Mouse (Mus musculus) left cerebral cortex, postnatal 10 days (tissue): Measurements from ENCODE around the gene Eif5a. TPM values are rescaled to one million over a fixed set of nuclear protein-coding genes. Genes with fewer than 3 reads are reported as not detected.
"Not testable (repeated sequence)": the region's sequence is repeated elsewhere in the genome, so short reads cannot be mapped to it uniquely, and the experiment has no call there.

Experiments used
- DNase-seq, 2 experiments: peaks; one replicate each; pipeline ENCODE4 v3.0.0; 2021 to 2022; ENCODE audit warnings: low spot score in 2 of 2, mixed read lengths in 1 of 2; ENCODE audit errors: extremely low spot score in 1 of 2
- intact Hi-C: fragments of 180-260 bp; cut with DNase I; formaldehyde crosslinking; loops from one replicate; pipeline ENCODE4 v1.15.1; 2025
- total RNA-seq, 2 experiments: library from RNA; stranded (reverse); gene quantifications; 2 replicates each; pipeline ENCODE4 v1.2.3; 2021

Eif5a gene
- total RNA-seq, 2 experiments from 2014 or later = 525 to 535 TPM

DNA sequence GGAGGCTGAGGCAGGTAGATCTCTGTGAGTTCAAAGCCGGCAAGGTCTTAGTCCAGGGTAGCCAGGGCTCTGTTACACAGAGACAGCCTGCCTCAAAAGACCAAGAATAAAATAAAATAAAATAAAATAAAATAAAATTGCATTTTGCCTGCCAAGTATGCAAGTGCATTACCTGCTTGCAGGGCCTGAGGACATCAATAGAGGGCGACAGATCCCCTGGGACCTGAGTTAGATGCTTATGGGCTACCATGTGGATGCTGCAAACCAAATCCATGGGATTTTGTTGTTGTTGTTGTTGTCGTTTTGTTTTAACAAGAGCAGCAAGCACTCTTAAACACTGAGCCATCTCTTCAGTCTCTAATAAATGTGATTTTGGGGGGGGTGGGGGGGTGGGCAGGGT is 10.5 kb upstream of the Eif5a start:
- DNase-seq = no peak
- intact Hi-C loops = loop anchor here (10.0 kb wide), 1 partner anchor 283 kb away; the partner anchor contains the start of gene Slc16a11

- DNase-seq = no peak
- intact Hi-C loops = loop anchor here (10.0 kb wide), 1 partner anchor 283 kb away; the partner anchor contains the start of gene Slc16a11
Observed at GRCm38 (mm10) chr11:69931769-69932168, 10.0 kb upstream of the Eif5a start.

- intact Hi-C loops = loop anchor here (10.0 kb wide), 1 partner anchor 284 kb away; the partner anchor contains the start of gene Slc16a11
- no peak for DNase-seq
Observed at GRCm38 (mm10) chr11:69930967-69931537, 9.3 kb upstream of the Eif5a start.

DNA sequence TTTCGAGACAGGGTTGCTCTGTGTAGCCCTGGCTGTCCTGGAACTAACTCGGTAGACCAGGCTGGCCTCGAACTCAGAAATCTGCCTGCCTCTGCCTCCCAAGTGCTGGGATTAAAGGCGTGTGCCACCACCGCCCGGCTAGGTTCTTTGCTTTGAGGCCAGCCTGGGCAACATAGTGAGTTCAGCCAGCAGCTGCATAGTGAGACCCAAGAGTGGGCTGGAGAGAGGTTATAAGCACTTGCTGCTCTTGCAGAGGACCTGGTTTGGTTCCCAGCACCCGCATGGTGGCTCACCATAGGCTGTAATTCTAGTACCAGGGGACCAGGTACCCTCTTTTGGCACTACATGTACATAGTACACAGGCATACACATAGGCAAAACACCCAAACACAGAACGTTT is 8.4 kb upstream of the Eif5a start:
- intact Hi-C loops = loop anchor here (10.0 kb wide), 1 partner anchor 285 kb away; the partner anchor contains the start of gene Slc16a11
- not testable (repeated sequence) for DNase-seq

GRCm38 (mm10) chr11:69929712-69930111 is 8.0 kb upstream of the Eif5a start:
- intact Hi-C loops = loop anchor here (10.0 kb wide), 1 partner anchor 285 kb away; the partner anchor contains the start of gene Slc16a11
- no peak for DNase-seq

DNA sequence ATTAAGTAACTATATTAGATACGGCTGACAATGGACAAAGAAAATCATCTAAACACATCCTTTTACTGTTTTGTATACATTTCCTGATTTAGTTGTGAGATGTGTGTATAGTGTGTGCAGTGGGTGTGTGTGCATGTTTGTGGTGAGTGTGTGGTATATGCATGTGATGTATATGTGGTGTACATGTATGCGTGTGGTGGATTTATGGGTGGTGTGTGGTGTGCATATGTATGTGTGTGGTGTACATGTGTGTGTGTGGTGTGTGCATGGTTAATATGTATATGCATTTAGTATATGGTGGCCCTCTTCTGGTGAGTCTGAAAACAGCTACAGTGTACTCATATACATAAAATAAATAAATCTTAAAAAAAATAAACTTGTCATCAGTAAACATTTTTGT is 5.7 kb upstream of the Eif5a start:
- DNase-seq = no peak
- intact Hi-C loops = no loop called here

DNA sequence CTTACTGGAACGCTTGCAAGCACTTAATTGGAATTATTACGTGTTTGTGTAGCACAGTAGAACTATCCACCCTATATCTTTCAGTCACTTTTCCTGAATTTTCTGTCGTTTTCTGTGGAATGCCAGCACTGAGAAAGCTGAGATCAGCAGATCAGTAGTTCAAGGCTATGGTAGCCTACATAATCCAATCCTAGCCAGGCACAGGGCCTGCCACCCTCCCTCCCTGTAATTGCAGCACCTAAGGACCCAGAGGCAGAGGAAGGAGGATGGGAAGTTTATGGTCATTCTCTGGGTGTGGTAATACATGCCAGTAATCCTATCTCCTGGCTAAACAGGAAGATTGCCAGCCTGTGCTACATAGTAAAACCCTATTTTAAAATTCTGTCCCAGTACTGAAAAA is 1.0 kb upstream of the Eif5a start:
- intact Hi-C loops = no loop called here
- DNase-seq = no peak

- intact Hi-C loops = no loop called here
Observed at GRCm38 (mm10) chr11:69922012-69922756, 426 bp upstream of the Eif5a start.

GRCm38 (mm10) chr11:69920266-69921031 is 1.3 kb downstream of the Eif5a start:
- peak in 1 of 2 experiments; percentile 83 for DNase-seq
- intact Hi-C loops = no loop called here

More at GRCm38 (mm10) chr11:69922012-69922756, 426 bp upstream of the Eif5a start:
- no peak for DNase-seq

DNA sequence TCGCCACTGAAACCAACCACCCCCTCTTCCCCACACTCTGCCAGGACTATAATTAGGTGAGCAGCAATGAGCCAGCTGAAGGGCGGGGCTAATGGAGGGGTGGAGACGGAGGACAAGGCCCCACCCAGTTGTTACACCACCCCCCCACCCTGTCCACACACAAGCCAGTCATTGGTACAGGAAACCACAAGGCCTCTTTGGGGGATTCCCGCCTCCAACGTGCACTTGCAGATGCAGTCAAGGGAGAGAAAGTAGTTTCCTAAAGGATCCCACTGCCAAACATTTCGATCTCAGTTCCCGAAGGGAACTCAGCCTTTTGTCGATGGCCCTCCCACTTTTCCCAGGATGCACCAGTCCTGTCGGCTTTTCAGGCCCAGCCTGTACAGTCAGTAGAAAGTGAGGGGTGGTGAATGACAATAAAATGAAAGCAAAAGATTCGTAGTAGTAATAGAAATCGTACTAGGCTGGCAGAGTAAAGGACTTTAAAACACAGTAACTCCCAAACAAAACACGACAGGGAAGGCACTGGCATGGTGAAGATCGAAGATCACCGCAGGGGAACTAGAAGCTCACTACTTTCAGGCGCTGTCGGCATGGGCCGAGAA is 2.0 kb downstream of the Eif5a start:
- intact Hi-C loops = no loop called here
- peak in 1 of 2 experiments; percentile 84 for DNase-seq

GRCm38 (mm10) chr11:69919053-69919452 is 2.7 kb downstream of the Eif5a start:
- DNase-seq = no peak
- intact Hi-C loops = no loop called here

DNA sequence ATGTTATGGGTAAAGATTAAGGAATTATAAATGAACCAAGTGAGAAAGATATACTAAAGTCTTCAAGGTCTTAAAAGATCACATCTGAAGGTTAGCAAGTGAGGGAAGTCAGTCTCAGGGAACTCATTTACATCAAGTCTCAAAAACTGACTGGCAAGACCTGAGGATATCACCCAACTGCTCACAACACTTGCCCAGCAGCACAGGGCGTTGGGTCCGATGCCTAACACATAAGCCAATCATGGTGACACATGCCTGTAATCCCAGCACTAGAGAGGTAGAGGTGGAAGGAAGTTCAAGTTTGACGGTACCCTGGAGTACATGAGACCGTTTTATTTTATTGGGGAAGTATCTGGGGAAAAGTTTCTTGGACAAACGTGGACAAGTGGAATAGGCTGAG is 3.6 kb downstream of the Eif5a start:
- intact Hi-C loops = no loop called here
- no peak for DNase-seq

DNA sequence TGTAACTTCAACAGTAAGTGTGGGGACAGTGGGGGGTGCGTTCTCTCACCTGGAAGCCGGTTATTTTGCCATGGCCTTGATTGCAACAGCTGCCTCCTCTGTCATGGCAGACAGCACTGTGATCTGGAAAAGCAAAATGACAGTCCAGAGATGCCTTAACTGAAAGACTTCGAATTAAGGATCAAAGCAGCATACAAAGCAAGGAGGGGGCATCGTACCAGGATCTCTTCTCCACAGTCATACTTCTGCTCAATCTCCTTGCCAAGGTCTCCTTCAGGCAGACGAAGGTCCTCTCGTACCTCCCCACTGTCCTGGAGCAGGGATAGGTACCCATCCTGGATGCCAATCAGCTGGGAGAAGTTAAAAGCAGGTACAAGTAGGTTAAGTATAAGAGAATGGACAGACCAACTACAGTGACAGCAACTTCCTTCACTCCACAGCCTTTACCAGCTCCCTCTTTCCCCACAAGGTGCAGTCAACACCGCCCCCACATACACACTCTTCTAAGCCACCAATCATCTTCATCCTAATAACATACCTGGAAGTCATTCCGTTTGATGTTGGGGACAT is 4.3 kb downstream of the Eif5a start:
- intact Hi-C loops = no loop called here
- DNase-seq = no peak

GRCm38 (mm10) chr11:69916652-69917378 is 4.9 kb downstream of the Eif5a start:
- intact Hi-C loops, DNase-seq: not testable (repeated sequence)

DNA sequence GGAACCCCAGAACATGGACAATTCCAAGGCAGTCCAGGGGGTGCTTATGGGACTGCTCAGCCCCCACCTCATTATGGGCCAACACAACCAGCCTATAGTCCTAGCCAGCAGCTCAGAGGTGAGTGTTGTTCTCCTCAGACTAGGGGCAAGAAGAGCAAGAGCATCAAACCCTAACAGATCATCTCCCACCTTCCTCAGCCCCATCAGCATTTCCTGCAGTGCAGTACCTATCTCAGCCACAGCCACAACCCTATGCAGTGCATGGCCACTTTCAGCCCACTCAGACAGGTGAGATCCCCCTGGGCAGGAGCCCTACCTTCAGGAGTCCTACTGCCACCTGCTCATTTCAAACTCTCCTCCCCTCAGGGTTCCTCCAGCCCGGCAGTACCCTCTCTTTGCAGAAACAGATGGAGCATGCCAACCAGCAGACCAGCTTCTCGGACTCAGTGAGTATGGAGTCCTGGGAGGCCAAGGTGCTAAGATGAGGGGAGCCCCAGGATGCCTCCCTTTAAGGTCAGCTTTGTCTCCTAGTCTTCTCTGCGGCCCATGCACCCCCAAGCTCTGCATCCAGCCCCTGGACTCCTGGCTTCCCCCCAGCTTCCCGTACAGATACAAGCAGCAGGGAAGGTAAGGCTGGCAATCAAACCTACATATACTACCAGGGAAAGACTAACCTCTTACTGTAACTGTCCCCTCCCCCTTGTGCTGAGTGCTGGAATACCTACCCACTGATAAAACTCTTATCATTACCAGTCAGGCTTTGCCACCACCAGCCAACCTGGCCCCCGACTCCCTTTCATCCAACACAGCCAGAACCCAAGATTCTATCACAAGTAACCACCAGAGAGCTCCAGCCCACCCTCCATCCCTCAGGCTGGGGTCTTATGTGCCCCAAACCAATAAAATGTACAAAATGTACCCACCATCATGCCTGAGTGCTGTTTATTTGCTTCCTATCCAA is 5.8 kb downstream of the Eif5a start:
- intact Hi-C loops = no loop called here
- no peak for DNase-seq

- no peak for DNase-seq
- intact Hi-C loops = no loop called here
Observed at GRCm38 (mm10) chr11:69914917-69915430, 6.8 kb downstream of the Eif5a start.

DNA sequence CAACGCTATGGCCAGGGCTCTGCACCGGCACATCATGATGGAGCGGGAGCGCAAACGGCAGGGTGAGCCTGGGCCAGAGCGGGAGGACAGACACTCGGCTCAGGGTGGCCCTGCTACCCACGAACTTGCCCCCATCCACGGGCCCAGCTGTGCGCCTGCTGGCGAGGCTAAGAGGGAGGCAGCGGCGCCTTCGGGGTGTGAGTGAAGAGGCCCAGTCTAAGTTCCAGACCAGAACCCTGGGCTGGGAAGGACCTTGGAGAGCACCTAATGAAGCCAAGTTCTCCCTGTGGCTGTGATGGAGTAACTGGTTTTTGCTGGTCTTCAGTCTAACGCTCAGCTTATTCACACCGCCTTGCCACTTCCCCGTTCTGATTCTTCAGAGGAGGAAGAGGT is 7.4 kb downstream of the Eif5a start:
- intact Hi-C loops = no loop called here
- no peak for DNase-seq
